Mouse (Mus musculus): Measurements from ENCODE around the gene Kidins220.

- TF ChIP-seq POLR2A (IDR thresholded peaks at IDR 0.05; ENCODE audit: borderline replicate concordance, low read depth, low read length) (no peak), CTCF (IDR thresholded peaks at IDR 0.05; ENCODE audit: low read depth, low read length) (no peak)
Measured at GRCm38 (mm10) chr12:25108865-25109264, 134.1 kb downstream of the Kidins220 start.
